Mouse (Mus musculus) adrenal gland, postnatal 10 days (tissue): ENCODE measurements at regions not wholly inside any gene's neighbourhood (a gene's known extent, or its start where the extent isn't known, plus 50 kb on each side); places are given as distances from the start of the nearest gene placed in this dataset.
A peak's percentile ranks its signal among the peaks of the same experiment; 100 is the strongest.

Experiments
- DNase-seq: peaks from one replicate; pipeline ENCODE4 v3.0.0; 2021; ENCODE audit warnings: mixed read lengths

DNA sequence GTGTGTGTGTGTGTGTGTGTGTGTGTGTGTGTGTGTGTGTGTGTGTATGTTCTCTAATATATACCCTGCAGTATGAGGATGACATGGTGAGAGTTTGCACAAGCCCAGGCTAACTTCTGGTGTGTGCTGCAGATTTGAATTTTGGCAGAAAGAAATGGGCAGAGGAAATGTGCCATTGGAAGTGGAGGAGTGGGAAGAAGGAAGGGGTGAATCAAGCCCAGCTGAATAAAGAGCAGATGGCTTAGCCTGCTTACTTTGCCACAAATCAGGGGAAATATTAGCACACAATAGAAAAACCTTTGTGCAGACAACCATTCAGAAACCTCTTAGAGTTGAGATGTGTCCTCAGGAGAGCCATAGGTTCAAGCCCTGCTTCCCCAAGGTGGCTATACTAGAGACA lies 228.1 kb upstream of the Rgma start:
- no peak for DNase-seq

DNA sequence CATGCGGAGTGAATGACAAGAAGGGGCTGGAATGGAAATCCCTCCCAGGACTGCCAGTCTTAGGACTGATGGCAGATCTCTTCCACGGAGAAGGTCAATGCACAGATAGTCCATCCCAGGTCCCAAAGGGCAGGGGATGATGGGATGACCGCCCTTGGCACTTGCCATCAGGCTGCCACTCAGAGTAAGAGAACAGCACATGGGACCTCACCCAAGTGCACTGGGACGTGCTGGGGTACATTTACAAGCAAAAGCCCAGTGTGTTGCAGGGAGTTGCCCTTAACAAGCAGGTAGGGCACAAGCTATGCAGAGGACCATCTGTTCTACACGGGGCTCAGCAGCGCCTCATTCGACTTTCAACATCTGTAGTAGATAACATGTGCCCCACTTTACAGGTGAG lies 224.9 kb upstream of the Rgma start:
- DNase-seq, result no peak

DNA sequence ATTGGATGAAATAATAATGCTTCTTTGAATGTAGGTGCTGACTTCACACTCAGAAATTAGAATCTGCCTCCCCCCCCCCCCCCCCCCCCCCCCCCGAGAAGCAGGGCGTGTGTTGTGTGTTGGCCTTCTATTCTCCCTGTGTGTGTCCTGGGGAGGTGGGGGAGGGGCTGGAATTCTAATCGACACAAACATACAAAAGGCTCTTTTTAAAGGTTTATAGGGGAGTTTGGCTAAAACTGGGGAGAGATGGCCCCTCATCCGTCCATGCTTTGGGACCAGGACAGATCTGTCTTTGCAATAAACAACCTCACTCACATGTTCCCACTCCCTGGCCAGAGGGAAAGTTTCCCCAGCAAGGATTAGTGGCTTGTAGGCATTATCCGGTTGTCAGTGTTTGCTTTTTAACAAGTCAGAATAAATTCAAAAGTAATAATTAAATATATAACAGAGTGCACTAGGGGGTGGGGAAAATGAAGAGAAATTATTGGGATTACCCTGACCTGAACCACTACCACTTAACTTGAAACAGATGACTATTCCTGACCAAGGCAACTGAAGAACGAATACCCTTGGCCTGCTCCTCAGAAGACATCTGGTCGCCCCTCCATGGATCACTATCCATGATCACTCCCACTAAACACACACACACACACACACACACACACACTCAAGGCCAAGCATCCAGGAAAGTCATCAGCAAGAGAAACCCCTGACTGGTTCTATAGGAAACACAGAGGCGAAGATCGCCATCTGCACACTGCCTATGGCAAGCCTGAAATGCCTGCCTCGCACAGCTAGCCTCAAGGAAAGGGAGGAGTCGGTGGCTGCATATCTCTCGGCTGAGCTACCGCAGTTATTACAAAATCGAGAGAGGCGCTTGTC lies 223.5 kb upstream of the Rgma start:
- no peak for DNase-seq

DNA sequence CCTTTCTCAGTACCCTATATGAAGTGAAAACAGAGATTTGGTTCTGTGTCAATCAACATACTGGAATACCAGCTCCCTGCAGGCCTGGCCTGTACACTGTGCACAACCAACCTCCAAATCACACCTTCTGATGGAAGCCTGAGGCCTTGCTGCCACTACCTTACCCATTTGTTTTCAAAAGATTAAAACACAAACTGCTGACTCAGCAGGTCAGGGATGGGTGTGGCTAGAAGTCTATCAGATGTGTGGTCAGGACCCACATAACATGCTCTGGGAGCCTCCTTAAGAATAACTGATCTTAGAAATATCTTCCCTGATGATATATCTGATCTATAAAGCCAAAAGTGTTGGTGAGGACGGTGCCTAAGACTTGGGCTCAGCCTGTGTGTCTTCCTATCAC lies 221.6 kb upstream of the Rgma start:
- no peak for DNase-seq

DNA sequence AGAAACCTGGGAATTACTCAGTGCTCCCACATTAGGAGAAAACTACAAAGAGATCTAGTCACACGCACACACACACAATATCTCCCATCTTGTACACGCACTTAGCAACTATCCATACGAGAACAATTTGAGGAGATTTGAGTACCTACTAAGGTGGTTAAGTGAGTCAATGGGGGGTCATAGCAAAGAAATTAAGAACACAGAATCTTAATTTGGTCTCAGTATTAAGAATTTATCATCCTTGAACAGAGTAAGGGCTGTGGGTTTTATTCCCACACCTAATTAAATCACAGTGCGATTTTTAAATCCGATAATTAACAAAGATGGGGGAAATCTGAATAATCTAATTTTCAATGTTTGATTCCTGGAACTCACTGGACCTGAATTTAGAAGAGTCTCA lies 216.5 kb upstream of the Rgma start:
- no peak for DNase-seq

DNA sequence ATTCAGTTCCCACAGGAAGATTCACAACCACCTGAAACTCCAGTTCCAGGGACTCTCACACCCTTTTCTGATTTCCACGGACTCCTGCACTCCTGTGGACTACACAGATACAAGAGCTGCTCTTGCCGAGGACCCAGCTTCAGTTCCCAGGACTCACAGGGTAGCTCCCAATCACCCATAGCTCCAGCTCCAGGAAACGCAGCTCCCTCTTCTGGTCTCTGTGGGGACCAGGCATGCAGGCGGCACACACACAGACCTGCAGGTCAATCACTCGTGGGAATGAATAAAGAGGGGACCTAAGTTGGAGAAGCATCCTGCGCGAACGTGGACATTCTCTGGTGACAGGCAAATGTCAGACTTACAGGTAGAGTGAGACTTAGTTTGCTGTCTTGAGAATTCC lies 214.3 kb upstream of the Rgma start:
- no peak for DNase-seq

DNA sequence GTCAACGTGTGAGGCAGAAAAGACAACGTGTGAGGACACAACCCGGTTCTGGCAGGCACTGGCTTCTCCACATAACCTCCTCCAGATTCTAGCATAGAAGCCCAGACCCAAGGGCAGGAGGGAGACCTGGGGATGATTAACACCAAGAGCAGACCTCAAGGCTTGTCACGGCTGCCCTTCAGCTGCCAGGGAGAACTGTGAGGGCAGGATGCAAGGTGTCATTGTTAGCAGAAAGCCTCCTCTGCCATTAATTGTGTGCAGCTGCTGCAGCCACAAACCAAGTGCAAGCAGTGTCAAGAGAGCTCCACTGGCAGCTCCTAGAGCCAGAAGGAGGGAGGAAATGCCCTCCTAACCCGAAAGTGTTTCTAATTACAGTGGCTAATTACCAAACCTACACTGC lies 211.6 kb upstream of the Rgma start:
- DNase-seq, result no peak

DNA sequence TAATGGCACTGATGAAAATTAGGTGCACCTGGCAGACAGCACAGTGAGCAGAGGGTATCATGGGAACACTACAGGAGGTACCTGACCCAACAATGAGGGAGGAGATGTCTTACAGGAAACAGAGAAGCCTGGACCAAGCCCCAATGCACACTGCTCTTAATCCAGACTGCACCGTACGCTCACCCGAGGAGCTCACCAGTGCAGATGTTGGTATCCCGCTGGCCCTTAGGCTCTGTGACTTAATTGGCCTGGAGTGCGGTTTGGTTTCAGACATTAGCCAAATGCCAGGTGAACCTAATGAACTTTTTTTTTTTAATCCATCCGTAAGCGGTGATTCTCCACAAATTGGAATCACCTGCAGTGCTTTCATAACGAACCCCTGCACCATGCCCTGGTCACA lies 209.8 kb upstream of the Rgma start:
- DNase-seq, result no peak

DNA sequence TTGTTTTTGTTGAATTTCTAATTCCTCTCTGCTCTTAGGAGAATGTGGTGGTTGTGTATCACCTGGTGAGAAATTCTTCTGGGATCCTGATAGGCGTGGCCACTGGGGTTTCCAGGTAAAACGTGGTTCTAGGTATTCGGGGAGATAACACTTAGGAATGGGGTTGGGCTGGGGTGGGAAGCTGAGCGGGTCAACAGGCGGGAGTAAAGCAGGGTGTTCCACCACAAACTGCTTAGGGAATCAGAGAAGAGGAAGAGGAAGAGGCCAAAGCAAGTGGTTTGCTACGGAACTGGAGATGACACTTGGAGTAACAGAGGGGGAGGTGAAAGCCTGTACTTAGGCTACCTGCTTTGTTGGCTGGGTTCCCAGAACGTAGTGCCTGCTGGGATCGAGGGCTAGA lies 205.9 kb upstream of the Rgma start:
- no peak for DNase-seq

DNA sequence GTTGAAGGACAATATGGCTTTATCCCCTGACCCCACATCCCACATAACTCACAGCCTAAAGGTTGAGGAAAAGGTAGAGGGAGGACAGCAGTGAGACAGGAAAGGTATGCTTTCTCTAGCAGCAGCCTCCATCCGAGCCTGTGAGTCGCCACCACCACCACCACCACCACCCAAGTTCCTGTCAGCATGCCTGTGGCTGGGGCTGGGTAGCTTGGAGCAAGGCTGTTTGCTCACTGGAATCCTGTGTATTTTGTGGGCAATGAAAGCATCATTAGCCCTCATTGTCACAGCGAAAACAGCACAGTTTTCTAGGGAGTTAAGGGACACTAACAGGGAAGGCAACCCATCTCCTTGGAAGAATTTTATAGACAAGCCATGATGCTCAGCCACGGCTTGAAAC lies 202.7 kb upstream of the Rgma start:
- DNase-seq, result no peak

DNA sequence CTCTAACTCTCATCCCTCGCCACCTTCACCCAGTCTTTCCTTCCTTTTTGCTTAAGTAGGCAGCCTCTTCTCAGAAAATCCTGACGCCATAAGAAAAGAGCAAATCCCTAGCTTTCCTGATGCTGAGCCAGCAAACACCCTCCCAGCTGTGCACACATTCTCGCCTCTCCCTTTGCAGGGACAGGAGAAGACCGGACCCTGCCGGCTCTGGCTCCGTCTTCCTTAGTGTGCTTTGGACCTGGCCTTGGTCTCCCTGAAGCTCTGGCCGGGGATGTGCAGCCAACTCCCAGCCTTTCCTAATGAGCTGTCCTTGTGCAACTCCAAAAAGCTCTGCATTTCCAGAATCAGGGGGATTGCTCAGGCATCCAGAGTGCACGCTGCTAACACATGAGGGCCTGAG lies 191.5 kb upstream of the Rgma start:
- peak; percentile 35 for DNase-seq

DNA sequence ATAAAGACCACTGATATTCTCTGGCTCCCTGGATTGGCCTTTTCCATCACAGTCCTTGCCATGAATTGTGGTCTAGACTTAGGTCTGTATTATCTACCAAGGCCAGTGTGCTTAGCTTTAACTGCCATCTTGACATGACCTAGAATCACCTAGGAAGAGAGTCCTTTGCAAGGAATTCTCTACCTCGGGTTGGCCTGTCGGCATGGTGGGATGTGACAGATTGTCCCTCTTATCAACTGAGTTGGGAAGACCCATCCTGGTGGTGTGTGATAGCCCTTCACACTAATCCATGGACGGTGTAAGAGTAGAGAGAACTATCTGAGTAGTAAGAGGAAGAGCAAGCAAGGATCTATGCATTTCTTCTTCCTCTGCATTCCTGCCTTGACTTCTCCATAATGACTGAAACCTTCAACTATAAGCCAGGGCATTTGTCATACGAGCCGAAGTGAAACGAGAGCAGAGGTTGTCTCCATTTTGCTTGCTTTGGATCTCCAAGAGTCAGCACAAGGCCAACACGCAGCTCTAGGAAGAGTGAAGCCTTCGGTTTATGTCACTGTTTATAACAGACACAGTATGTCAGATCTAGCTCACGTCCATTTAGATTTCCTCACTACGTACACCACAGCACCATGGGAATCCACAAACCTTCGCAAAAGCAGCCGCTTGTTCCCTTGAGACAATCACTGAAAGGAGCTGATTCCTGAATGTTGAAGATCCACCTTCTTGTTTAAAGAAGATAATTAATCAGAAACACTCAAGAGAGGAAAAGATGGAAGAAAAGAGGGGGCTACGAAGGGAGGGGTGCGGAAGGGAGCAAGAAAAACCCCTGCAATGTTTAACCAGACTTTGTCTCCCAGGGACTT lies 190.9 kb upstream of the Rgma start:
- no peak for DNase-seq

DNA sequence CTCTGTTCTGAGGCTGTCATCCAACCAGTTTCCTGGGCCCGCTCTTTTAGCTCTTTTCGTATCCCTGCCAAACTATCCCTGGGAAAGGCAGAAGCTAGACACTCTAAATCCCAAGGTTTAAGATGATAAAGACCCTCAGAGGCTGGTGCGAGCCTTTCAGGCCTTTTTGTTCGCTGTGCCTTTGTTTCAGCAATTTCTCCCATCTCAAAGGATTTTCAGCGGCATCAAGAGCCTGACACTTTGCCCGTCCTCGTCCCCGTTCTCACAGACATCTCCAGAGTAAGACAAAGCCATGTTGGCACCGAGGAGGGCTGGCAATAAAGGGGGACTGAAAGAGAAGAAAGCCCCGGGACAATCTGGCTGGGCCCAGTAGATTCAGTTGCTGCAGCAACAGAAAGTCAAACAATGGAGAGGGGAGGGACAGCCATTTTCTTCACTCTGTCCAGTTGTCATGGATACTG lies 190.2 kb upstream of the Rgma start:
- no peak for DNase-seq

DNA sequence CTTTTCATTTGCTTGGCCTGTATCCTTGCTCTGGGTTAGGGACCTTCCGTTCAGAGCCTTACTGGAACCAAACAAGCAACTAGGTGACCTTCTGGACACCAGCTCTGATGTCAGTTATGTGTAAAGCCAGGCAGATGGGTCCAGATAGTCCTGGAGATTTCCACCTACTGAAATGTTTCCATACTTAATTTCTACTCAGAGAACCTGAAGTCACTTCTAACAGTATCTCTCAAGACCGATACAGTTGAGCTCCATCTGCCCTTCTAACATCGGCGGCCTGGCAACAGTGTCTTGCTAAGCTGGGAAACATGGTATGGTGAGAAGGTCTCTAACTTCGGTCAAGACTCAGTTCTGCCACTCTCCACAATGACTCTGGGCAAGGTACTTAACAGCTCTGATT lies 189.7 kb upstream of the Rgma start:
- DNase-seq, result no peak

DNA sequence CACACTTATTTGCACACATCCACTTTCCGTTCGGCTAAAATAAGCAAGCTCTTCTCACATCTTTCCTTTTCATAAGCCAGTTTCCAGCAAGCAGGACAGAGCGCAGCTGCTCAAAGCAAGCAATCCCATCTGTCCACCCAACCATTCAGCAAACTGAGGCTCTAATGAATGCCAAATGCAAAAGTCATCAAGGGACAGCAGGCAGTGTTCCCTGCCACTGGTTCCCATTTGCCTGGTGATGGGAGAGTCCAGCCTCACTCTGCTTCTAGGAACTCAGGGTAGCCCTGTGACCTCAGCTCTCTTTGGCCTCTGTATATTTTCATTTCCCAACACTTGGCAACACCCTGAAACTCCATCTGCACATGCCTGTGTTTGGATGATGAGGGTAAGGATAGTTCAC lies 188.8 kb upstream of the Rgma start:
- DNase-seq, result no peak

DNA sequence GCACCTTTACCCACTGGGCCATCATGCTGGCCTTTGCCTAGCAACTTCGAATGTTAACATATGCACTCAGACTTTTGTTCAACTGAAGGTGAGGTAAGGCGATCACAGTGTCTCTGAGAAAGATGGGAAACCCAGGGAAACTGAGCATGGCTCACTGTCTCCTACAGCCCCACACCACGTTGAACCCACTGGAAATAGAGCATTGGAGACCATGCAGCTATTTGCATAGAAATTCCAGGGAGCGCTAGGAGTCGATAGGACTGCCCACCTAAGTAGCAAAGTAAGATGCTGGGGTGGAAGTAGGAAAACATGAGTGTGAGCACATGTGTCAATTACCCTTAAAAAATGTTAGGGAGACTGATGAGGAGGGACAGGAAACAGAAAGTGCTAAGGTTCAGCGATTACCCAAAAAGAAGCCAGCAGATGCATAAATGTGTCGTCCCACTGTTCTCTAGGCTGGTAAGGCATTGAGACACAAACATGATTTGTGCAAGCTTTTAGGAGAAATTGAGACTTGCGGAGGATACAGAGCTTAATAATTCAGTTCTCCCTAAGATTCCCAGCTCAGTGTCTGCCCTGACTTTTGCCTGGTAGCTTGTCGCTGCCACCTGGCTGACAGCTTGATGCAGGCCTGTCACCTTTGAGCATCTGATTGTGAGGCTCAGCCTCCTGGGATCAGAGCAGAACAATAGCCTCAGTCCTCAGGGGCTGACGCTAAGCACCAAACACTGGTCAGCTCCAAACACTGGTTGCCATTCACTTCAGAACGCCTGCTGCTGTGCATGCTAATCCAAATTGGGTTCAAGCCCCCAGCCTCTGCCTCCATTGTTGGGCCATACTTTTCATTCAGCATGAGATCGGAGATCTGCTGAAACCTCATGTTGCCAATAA lies 183.7 kb upstream of the Rgma start:
- no peak for DNase-seq

DNA sequence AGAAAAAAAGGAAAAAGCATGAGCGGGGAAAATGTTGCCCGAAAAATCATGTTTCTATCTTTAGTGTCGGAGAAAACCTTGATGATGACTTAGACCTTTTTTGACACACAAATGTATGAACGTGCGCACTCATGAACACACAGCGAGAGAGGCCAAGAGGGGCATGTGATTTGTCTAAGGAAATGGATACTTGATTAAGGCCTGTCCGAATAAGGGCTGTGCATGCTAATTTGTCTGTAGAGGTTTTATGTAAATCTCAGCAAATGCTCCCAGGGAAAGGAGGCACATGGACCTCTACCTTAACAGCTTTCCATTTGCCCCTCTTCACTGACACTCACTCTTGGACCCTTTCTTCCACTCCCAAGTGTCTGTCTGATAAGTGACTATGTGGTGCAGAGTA lies 182.5 kb upstream of the Rgma start:
- DNase-seq, result no peak

DNA sequence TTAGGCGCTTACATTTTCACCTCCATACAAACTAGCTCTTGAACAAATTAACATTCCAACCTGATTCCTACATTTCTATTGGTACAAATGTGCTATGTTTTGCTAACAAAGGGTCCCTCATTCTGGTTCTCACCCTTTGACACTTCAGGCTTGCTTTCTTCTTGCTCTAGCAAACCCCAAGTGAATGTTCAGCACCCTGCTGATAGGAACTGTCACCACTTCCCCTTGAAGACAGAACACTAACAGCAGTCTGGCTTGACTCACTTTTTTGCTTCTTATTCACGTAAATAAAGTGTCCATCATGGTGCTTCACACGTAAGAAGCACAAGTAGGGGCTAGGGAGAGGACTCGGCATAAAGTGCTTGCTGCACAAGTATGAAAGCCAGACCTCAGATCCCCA lies 180.0 kb upstream of the Rgma start:
- no peak for DNase-seq

DNA sequence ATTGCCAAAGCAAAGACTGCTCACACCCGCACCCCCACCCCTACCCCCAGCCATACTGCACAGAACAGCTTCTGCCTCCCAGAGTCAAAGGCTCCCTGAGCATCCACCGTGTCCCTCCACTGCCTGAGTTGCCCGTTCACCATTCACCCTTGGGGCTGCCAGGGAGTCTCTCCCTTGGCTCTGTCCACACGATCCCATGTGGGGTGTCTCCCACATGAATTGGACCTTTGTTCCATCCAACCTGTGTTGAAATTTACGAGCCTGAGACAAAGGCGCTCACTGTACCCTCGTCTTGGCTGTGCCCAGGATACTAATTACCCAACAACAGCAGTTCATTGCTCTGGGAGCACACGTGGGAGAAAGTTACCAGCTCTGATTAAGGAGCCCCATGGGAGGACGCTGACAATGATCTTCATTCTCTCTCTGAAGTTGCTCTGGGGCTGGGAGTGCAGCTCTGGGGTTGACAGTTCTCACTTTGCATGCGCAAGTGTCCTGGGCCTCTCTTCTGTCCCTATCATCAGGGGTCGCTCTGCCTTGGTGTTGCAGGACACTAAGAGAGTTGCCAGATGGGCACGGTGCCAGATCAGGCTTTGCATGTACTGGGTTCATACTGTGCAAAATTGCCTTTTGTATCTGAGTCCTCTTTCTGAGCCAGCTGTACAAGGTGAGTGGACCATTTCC lies 178.3 kb upstream of the Rgma start:
- peak; percentile 28 for DNase-seq

DNA sequence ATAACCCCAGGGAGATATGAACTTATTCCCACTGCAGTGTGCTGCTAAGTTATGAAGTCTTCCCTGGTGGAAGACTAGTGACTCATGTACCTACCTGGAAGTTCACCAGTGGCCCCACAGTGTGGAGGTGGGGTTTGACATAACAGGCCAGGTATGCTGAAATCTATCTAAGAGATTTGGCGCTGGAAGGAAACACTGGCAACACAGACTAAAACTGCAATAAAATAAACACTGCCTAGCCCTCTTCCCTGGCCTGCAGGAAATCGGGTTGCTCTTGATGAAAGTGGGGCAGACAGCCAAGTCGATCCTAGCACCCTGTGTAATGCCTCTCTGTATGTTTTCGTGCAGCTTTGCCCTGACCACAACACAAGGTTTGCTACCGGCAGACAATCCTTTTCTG lies 177.2 kb upstream of the Rgma start:
- DNase-seq, result no peak

DNA sequence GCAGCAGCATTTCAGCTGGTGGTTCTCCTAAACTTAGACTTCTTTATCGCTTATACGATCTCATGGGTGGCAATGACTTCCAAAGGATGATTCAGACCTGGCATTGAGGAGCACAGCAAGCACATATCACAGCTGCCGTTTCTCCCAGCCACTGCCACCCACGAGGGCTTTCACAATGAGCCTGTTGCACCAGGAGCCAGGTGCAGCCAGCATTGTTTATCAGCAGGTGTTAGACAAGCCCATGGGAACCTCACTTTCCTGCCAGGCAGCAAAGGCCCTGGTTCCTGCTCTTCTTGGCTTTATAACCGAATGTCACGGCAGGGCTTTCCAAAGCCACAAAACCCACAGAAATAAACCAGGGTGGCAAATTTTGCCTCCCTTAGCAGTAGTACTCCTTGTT lies 175.3 kb upstream of the Rgma start:
- DNase-seq, result no peak

DNA sequence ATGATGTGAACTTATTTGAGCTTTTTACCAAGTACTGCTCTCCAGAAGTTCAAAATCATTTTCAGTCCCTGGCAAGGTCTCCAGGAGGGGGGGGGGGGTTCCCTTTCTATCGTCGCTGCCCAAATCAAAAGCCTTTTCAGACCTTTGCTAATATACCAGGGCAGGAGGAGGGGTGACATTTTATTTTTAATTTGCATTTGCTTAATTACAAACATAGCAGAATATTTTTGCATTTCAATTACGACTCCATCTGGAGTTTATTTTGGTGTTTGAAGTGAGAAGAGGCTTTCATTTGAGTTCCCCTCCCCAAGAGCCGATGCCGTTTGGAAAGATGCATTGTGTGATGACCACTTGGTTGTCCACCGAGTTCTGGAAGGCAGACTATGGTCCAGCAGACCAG lies 174.0 kb upstream of the Rgma start:
- no peak for DNase-seq
